Mouse (Mus musculus) cortical plate, adult 2 months (tissue): ENCODE results near the gene Tcte3. TPM values are rescaled to one million over a fixed set of nuclear protein-coding genes. Genes with fewer than 3 reads are reported as not detected.

ENCODE experiments used
- polyA plus RNA-seq: library from polyadenylated mRNA; depleted of rRNA; stranded (reverse); fragments of >200 nt; gene quantifications from 2 replicates; pipeline ENCODE4 v1.2.3, GENCODE M21; 2012; rRNA removed

Gene Tcte3
- polyA plus RNA-seq, 1 experiment = 0.48 TPM

Other genes starting within 250 kb of the Tcte3 start
- 5.1 and 6.0 TPM in 2 replicates for gene Wdr27, start 98.3 kb downstream of the Tcte3 start, polyA plus RNA-seq
- gene 1600012H06Rik, start 98.3 kb downstream of the Tcte3 start, polyA plus RNA-seq = 16.6 and 17.3 TPM in 2 replicates
- 46.4 and 46.7 TPM in 2 replicates for gene Phf10, start 80.2 kb downstream of the Tcte3 start, polyA plus RNA-seq
- gene 9030025P20Rik, start 63.0 kb downstream of the Tcte3 start, polyA plus RNA-seq = 16.3 and 16.9 TPM in 2 replicates
- 0.61 and 0.83 TPM in 2 replicates for gene Gm3417, start 62.7 kb downstream of the Tcte3 start, polyA plus RNA-seq
- 7.6 and 9.0 TPM in 2 replicates for gene Gm3435, start 31.3 kb downstream of the Tcte3 start, polyA plus RNA-seq
- 67.1 and 80.8 TPM in 2 replicates for gene Ermard, start 280 bp downstream of the Tcte3 start, polyA plus RNA-seq
- 3.7 and 5.0 TPM in 2 replicates for gene Gm3448, start within 50 bp of the Tcte3 start, polyA plus RNA-seq